ENCODE assay signal across 8 mouse cellular contexts in the genomic region with DNA sequence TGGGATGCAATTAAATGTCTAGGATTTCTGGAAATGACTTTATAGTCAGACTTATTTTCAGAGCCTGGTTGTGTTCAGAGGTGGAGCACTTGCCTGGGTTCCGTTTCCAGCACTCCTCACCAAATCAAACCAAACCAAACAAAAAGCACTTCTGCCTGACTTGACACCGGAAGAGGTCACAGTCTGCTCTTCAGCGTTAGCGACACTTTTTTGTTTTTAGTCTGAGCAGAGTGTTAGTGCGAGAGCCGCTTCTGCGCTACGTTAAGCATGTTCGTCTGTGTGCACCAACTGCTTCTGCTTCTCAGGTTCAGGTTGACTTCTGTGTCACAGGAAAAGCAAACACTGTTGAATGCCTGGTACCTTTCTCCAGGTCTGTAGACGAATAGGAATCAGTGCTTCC. TPM values are rescaled to one million over a fixed set of nuclear protein-coding genes. Genes with fewer than 3 reads are reported as not detected.
DNase-seq lines count a peak whose midpoint lies in the region; ATAC-seq and TF ChIP-seq lines count a peak whose summit lies in the region.
"Had no signal": no experiment of that assay in that cellular context is flagged by ENCODE, and none has a peak within 500 bp of the region (broad histone marks: within the 10 kb centered on the region; RNA-seq: fewer than 3 reads in every experiment).

No protein-coding gene starts in this region.

- H3K9ac ChIP-seq in liver, adult 2 months (ENCODE audit: low read depth, low read length): peak overlapping the region; percentile 6; the same call in 1 of the 2 replicates
- H3K9ac ChIP-seq in limb, embryonic 15.5 days: no peak overlapping the region
- 0 out of 2 replicates have a peak overlapping the region, but pooled peaks have one; percentile 9 for H3K9ac ChIP-seq in stomach, embryonic 16.5 days (ENCODE audit: low read length)

- H3K4me3 ChIP-seq in liver, adult 2 months (ENCODE audit: insufficient read depth, low read depth, low read length): no peak overlapping the region
- H3K4me3 ChIP-seq in embryonic facial prominence, embryonic 10.5 days: no peak overlapping the region
- no peak overlapping the region for H3K4me3 ChIP-seq in limb, embryonic 15.5 days
- no peak overlapping the region for H3K4me3 ChIP-seq in stomach, embryonic 16.5 days (replicated peaks; ENCODE audit: low read length)

- H3K4me1 ChIP-seq in liver, adult 2 months (ENCODE audit: control insufficient read depth, insufficient read depth, low read length): peaks cover 23% of the 10 kb centered on the region
- H3K4me1 ChIP-seq in embryonic facial prominence, embryonic 10.5 days: peaks cover 35% of the 10 kb centered on the region
- H3K4me1 ChIP-seq in limb, embryonic 15.5 days: peaks cover 39% of the 10 kb centered on the region
- peaks cover 69% of the 10 kb centered on the region for H3K4me1 ChIP-seq in stomach, embryonic 16.5 days (ENCODE audit: control insufficient read depth, insufficient read depth, low read length)

- DNase-seq in liver, adult 2 months (ENCODE audit: extremely low read depth, low read depth, low spot score): peak; percentile 42
- DNase-seq in liver: no peak
- DNase-seq in embryonic facial prominence, embryonic 10.5 days (ENCODE audit: low spot score): no peak
- DNase-seq in right cerebral cortex, postnatal 10 days (ENCODE audit: low spot score in 2 of 2): no peak
- no peak for DNase-seq in layer of hippocampus, adult 11-12 months (ENCODE audit: low spot score)
- DNase-seq: gastrocnemius, postnatal 25 days had no signal

- no peaks in the 10 kb centered on the region for H3K36me3 ChIP-seq in liver, adult 2 months (ENCODE audit: control insufficient read depth, insufficient read depth, low read length)
- no peaks in the 10 kb centered on the region; the same call in 1 of the 2 replicates for H3K36me3 ChIP-seq in embryonic facial prominence, embryonic 10.5 days (replicated peaks)
- no peaks in the 10 kb centered on the region for H3K36me3 ChIP-seq in limb, embryonic 15.5 days
- H3K36me3 ChIP-seq in stomach, embryonic 16.5 days (ENCODE audit: control insufficient read depth, insufficient read depth, low read length): no peaks in the 10 kb centered on the region

- ATAC-seq in limb, embryonic 15.5 days (ENCODE audit: insufficient number of reproducible peaks, low FRiP score, low TSS enrichment, low read depth): no peak
- no peak for ATAC-seq in stomach, embryonic 16.5 days (ENCODE audit: insufficient read depth, low FRiP score)

- no peaks in the 10 kb centered on the region for H3K79me2 ChIP-seq in liver, adult 2 months (ENCODE audit: control insufficient read depth, insufficient read depth, low read length)

- WGBS in liver, adult 2 months: 13% methylated on average over 10 of the region's 10 CpGs
- whole genome bisulfite sequencing in embryonic facial prominence, embryonic 10.5 days: 59% methylated on average over 10 of the region's 10 CpGs
- WGBS in limb, embryonic 15.5 days: 55% methylated on average over 10 of the region's 10 CpGs
- 18% methylated on average over 10 of the region's 10 CpGs for WGBS in stomach, embryonic 16.5 days

- TF ChIP-seq POLR2A in liver, adult 2 months (IDR thresholded peaks at IDR 0.05; ENCODE audit: extremely low read depth, insufficient read depth, low read length): no peak

- H3K9me3 ChIP-seq in embryonic facial prominence, embryonic 10.5 days: no peaks in the 10 kb centered on the region
- no peaks in the 10 kb centered on the region for H3K9me3 ChIP-seq in limb, embryonic 15.5 days
- H3K9me3 ChIP-seq in stomach, embryonic 16.5 days (replicated peaks; ENCODE audit: control insufficient read depth, low read length): no peaks in the 10 kb centered on the region; the same call in 1 of the 2 replicates

- H3K4me2 ChIP-seq in limb, embryonic 15.5 days: no peak overlapping the region
- peak overlapping the region; percentile 29 for H3K4me2 ChIP-seq in stomach, embryonic 16.5 days (ENCODE audit: low read depth, low read length)

- peak overlapping the region; percentile 35 for H3K27ac ChIP-seq in liver, adult 2 months (replicated peaks; ENCODE audit: insufficient read depth, low read depth, low read length)
- H3K27ac ChIP-seq in embryonic facial prominence, embryonic 10.5 days (replicated peaks): peak overlapping the region; percentile 51; the same call in 1 of the 2 replicates
- peak overlapping the region; percentile 5; the same call in 1 of the 2 replicates for H3K27ac ChIP-seq in limb, embryonic 15.5 days
- H3K27ac ChIP-seq in stomach, embryonic 16.5 days (ENCODE audit: low read length): peak overlapping the region; percentile 56

- no peaks in the 10 kb centered on the region for H3K27me3 ChIP-seq in liver, adult 2 months (ENCODE audit: control insufficient read depth, insufficient read depth, low read length)
- no peaks in the 10 kb centered on the region for H3K27me3 ChIP-seq in embryonic facial prominence, embryonic 10.5 days (replicated peaks; ENCODE audit: low read depth, poor library complexity, severe bottlenecking)
- no peaks in the 10 kb centered on the region for H3K27me3 ChIP-seq in limb, embryonic 15.5 days
- H3K27me3 ChIP-seq in stomach, embryonic 16.5 days (ENCODE audit: control insufficient read depth, insufficient read depth, low read length): no peaks in the 10 kb centered on the region

- no peak for TF ChIP-seq CTCF in liver, adult 2 months (IDR thresholded peaks at IDR 0.05; ENCODE audit: low read depth, low read length)

RNA-seq across cellular contexts. Expression of a gene that starts 44.0 kb away (rescaled TPM):
- 10.9 and 12.1 TPM in 2 replicates for total RNA-seq in liver, adult 2 months (2014; rRNA removed)
- 4.0 and 4.3 TPM in 2 replicates for polyA plus RNA-seq in liver, adult 2 months (2012; rRNA removed)
- polyA plus RNA-seq in embryonic facial prominence, embryonic 10.5 days (2016; fragmentation: Nextera tagmentation; extraction: Ambion mirVana): 61.7 and 67.2 TPM in 2 replicates
- polyA plus RNA-seq in limb, embryonic 15.5 days (2015; fragmentation: Nextera tagmentation; extraction: Ambion mirVana): 97.1 and 98.7 TPM in 2 replicates
- polyA plus RNA-seq in stomach, embryonic 16.5 days (2015; fragmentation: Nextera tagmentation; extraction: Ambion mirVana): 82.6 and 84.9 TPM in 2 replicates

Comparison
In these comparisons a context has a peak if more than half of its experiments do, and no peak if none do; other contexts are left out.
1. H3K27ac ChIP-seq: peak in every context shown above with its lines; median percentile 56 in stomach, embryonic 16.5 days; 51 in embryonic facial prominence, embryonic 10.5 days; 35 in liver, adult 2 months; 5 in limb, embryonic 15.5 days.
2. RNA of a gene that starts 44.0 kb away (polyA plus RNA-seq): 97.1 to 98.7 TPM in limb, embryonic 15.5 days, 82.6 to 84.9 TPM in stomach, embryonic 16.5 days and 61.7 to 67.2 TPM in embryonic facial prominence, embryonic 10.5 days; 4.0 to 4.3 TPM in liver, adult 2 months; every median in the first group is over 10 times any median in the second.